Mouse (Mus musculus) intestine, postnatal 0 days (tissue): ENCODE measurements around the gene Qtrt2. TPM values are rescaled to one million over a fixed set of nuclear protein-coding genes. Genes with fewer than 3 reads are reported as not detected.

Source experiments
- ATAC-seq: fragments of 200-750 bp; cut with Nextera tagmentation; 2 replicates; pipeline ENCODE4 v1.8.0; 2017; ENCODE audit warnings: mild to moderate bottlenecking, moderate TSS enrichment, moderate library complexity
- H3K27ac ChIP-seq: fragments of 300-500 bp; sonication (generic); 2 replicates; pipeline ENCODE4 v1.5.1; 2014; ENCODE audit warnings: mild to moderate bottlenecking, low read depth, low read length, moderate library complexity
- H3K27me3 ChIP-seq: fragments of 300-500 bp; sonication (generic); replicated peaks from 2 replicates; pipeline ENCODE4 v1.6.1; 2014; ENCODE audit warnings: low read length, mixed read lengths; ENCODE audit not compliant: control insufficient read depth, insufficient read depth
- H3K36me3 ChIP-seq: fragments of 300-500 bp; sonication (generic); 2 replicates; pipeline ENCODE4 v1.6.1; 2014; ENCODE audit warnings: mild to moderate bottlenecking, moderate library complexity; ENCODE audit not compliant: control insufficient read depth, insufficient read depth
- H3K4me1 ChIP-seq: fragments of 300-500 bp; sonication (generic); replicated peaks from 2 replicates; pipeline ENCODE4 v1.6.1; 2014; ENCODE audit warnings: antibody characterized with exemption, low read length, mixed read lengths; ENCODE audit not compliant: control insufficient read depth, insufficient read depth
- H3K4me2 ChIP-seq: fragments of 300-500 bp; sonication (generic); replicated peaks from 2 replicates; pipeline ENCODE4 v1.6.1; 2014; ENCODE audit warnings: low read depth, mild to moderate bottlenecking, moderate library complexity
- H3K4me3 ChIP-seq: fragments of 300-500 bp; sonication (generic); 2 replicates; pipeline ENCODE4 v1.5.1; 2014; ENCODE audit warnings: low read depth, low read length
- H3K9ac ChIP-seq: fragments of 300-500 bp; sonication (generic); 2 replicates; pipeline ENCODE4 v1.6.1; 2014; ENCODE audit warnings: mild to moderate bottlenecking, low read depth, low read length
- H3K9me3 ChIP-seq: fragments of 300-500 bp; sonication (generic); 2 replicates; pipeline ENCODE4 v1.6.1; 2016; ENCODE audit warnings: mixed run types; ENCODE audit not compliant: control insufficient read depth
- CTCF ChIP-seq: sonication (generic); IDR thresholded peaks from 2 replicates; pipeline ENCODE4 v1.5.1; 2016; ENCODE audit warnings: low read depth, mild to moderate bottlenecking, control low read depth, antibody characterized with exemption, moderate library complexity
- WGBS: fragments of 180-500 bp; shearing (Covaris S2); extraction: QIAGEN DNeasy Blood & Tissue Kit; methylation state at CpG from one replicate; pipeline ENCODE4 v1.1.7; 2014; 5-methylcytosine and 5-hydroxymethylcytosine counted together
- polyA plus RNA-seq: library from polyadenylated mRNA; unstranded; fragments of >200 nt; fragmentation: Nextera tagmentation; extraction: Ambion mirVana; gene quantifications from 2 replicates; pipeline ENCODE4 v1.2.1, GENCODE M21; 2015

Qtrt2 gene
- polyA plus RNA-seq, 1 experiment from 2014 or later = 7.0 TPM

DNA sequence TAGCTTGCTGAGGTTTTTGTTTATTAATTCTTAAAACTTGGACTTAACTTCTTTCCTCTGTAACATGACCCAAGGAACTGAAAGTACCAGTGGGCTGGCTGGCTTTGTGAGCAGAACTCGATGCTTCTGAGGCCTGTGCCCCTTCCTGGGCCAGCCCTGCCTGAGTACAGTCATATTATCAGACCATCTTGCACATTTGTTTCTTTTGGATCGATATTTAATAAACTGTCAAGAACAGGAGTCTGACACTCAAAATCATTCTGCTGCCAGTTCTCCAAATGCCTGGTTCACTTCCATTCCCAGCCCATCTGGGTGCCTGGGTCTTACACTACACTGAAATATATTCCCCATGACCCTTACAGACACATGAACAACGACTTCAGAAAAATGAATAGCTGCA, 19.3 kb upstream of the Qtrt2 start:
- 65% methylated on average over 3 of the region's 3 CpGs for WGBS
- H3K9me3 ChIP-seq = no peaks in the 10 kb centered on the region

DNA sequence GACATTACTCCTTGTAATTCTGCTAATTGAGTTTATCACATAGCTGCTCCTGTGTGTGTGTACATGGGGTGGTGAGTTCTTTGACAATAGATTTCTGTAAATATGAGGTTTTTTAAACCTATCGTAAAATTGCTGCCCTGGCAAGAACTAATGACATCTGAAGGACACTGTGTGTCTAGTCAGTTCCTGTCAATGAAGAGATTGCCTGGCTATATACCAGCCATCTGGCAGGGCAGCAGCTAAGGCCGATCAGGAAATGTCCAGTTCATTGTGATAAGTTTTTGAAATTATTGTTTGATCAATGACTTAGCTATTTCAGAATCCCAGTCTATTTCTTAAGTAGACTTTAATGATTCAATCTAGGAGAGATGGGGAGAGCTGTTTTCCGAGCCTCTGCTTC, 18.7 kb upstream of the Qtrt2 start:
- H3K4me3 ChIP-seq = no peak overlapping the region
- H3K36me3 ChIP-seq = no peaks in the 10 kb centered on the region
- 73% methylated on average over 3 of the region's 3 CpGs for WGBS
- no peaks in the 10 kb centered on the region for H3K9me3 ChIP-seq
- H3K4me1 ChIP-seq = no peaks in the 10 kb centered on the region
- H3K9ac ChIP-seq = no peak overlapping the region
- ATAC-seq = no peak
- no peak overlapping the region for H3K27ac ChIP-seq
- no peak for TF ChIP-seq CTCF
- no peaks in the 10 kb centered on the region for H3K27me3 ChIP-seq
- H3K4me2 ChIP-seq = no peak overlapping the region

More for the DNA sequence above, 19.3 kb upstream of the Qtrt2 start:
- Histone ChIP-seq H3K9ac (no peak overlapping the region), H3K27me3 (no peaks in the 10 kb centered on the region), H3K27ac (no peak overlapping the region), H3K4me3 (no peak overlapping the region), H3K4me1 (no peaks in the 10 kb centered on the region), H3K4me2 (no peak overlapping the region), H3K36me3 (no peaks in the 10 kb centered on the region)
- no peak for ATAC-seq
- no peak for TF ChIP-seq CTCF

GRCm38 (mm10) chr16:43940846-43941245, 14.2 kb upstream of the Qtrt2 start:
- WGBS = 90% methylated on average over 4 of the region's 4 CpGs
- H3K27ac ChIP-seq = no peak overlapping the region
- no peak overlapping the region for H3K9ac ChIP-seq
- no peaks in the 10 kb centered on the region for H3K4me1 ChIP-seq
- H3K9me3 ChIP-seq = no peaks in the 10 kb centered on the region
- H3K4me2 ChIP-seq = no peak overlapping the region
- no peak for ATAC-seq
- no peak for TF ChIP-seq CTCF
- H3K4me3 ChIP-seq = no peak overlapping the region
- no peaks in the 10 kb centered on the region for H3K36me3 ChIP-seq
- no peaks in the 10 kb centered on the region for H3K27me3 ChIP-seq

- H3K4me3 ChIP-seq = no peak overlapping the region
- no peak for TF ChIP-seq CTCF
- no peak overlapping the region for H3K4me2 ChIP-seq
- ATAC-seq = no peak
- H3K27ac ChIP-seq = no peak overlapping the region
- H3K36me3 ChIP-seq = no peaks in the 10 kb centered on the region
- no peak overlapping the region for H3K9ac ChIP-seq
- 65% methylated on average over 3 of the region's 3 CpGs for WGBS
- no peaks in the 10 kb centered on the region for H3K9me3 ChIP-seq
- H3K27me3 ChIP-seq = no peaks in the 10 kb centered on the region
- no peaks in the 10 kb centered on the region for H3K4me1 ChIP-seq
Measured at GRCm38 (mm10) chr16:43935892-43936291, 9.3 kb upstream of the Qtrt2 start.

GRCm38 (mm10) chr16:43935367-43935766, 8.8 kb upstream of the Qtrt2 start:
- Histone ChIP-seq H3K9ac (no peak overlapping the region), H3K9me3 (no peaks in the 10 kb centered on the region), H3K4me3 (no peak overlapping the region), H3K4me1 (no peaks in the 10 kb centered on the region), H3K27me3 (no peaks in the 10 kb centered on the region), H3K27ac (no peak overlapping the region), H3K4me2 (no peak overlapping the region), H3K36me3 (no peaks in the 10 kb centered on the region)
- no peak for TF ChIP-seq CTCF
- no peak for ATAC-seq
- WGBS = 65% methylated on average over 3 of the region's 3 CpGs

- 92% methylated on average over 8 of the region's 8 CpGs for WGBS
- no peak overlapping the region for H3K27ac ChIP-seq
- TF ChIP-seq CTCF = no peak
- no peak overlapping the region for H3K4me3 ChIP-seq
- no peaks in the 10 kb centered on the region for H3K27me3 ChIP-seq
- no peak overlapping the region for H3K4me2 ChIP-seq
- ATAC-seq = no peak
- H3K9ac ChIP-seq = no peak overlapping the region
- H3K4me1 ChIP-seq = 0 out of 2 replicates have a peak, but pooled peaks cover 4% of the 10 kb centered on the region
- H3K36me3 ChIP-seq = no peaks in the 10 kb centered on the region
- H3K9me3 ChIP-seq = no peaks in the 10 kb centered on the region
Measured at GRCm38 (mm10) chr16:43934856-43935255, 8.2 kb upstream of the Qtrt2 start.

DNA sequence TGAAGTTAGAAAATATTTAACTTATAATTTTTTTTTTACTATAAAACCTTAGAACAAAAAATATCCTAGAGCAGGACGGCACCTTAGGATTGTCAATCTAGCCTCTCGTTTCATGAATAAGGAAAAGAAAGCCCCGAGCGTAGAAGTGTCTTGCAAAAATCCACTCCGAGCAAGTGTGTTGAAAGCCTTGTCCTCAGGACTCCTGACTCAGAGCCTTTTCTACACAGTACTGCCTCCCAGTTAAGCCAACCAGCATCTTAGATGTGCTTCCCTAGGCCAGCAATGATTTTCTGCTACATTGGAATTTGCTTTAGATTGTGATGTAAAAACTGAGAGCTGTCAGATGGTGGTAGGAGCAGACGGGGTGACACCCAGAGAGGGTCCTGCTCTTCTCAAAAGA, 6.4 kb upstream of the Qtrt2 start:
- H3K4me3 ChIP-seq = no peak overlapping the region
- H3K27me3 ChIP-seq = no peaks in the 10 kb centered on the region
- H3K9ac ChIP-seq = no peak overlapping the region
- no peak for ATAC-seq
- WGBS = 84% methylated on average over 6 of the region's 6 CpGs
- no peak for TF ChIP-seq CTCF
- no peaks in the 10 kb centered on the region for H3K36me3 ChIP-seq
- H3K4me1 ChIP-seq = 0 out of 2 replicates have a peak, but pooled peaks cover 4% of the 10 kb centered on the region
- H3K9me3 ChIP-seq = no peaks in the 10 kb centered on the region
- no peak overlapping the region for H3K4me2 ChIP-seq
- no peak overlapping the region for H3K27ac ChIP-seq
